9 mouse cellular contexts compared by ENCODE assay signal in the genomic region with DNA sequence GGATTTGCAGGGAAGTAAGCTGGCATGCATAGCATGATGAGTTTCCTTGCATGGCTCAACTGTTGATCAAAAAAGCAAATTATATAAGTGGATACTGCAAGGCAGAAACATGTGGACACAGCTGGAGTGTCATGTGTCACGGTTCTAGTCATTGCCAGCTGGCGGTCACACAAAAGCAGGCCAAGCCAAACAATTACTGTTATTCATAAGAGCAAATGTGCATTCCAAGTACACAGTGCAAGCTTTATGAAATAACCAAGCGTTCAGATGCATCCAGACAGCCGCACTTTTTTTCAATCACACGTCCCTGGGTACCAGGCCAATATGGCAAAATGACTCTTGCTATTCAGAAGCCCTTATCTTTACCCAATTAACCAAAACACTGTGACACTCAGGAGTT.
DNase-seq lines count a peak whose midpoint lies in the region; ATAC-seq and TF ChIP-seq lines count a peak whose summit lies in the region.
"Had no signal": no experiment of that assay in that cellular context is flagged by ENCODE, and none has a peak within 500 bp of the region (broad histone marks: within the 10 kb centered on the region; RNA-seq: fewer than 3 reads in every experiment).

No protein-coding gene starts in this region.

- H3K27me3 ChIP-seq in forebrain, postnatal 0 days (ENCODE audit: insufficient read depth, low read length): peaks cover 3% of the 10 kb centered on the region; the same call in 1 of the 2 replicates
- no peaks in the 10 kb centered on the region for H3K27me3 ChIP-seq in forebrain, embryonic 11.5 days (ENCODE audit: control insufficient read depth, insufficient read depth, low read length)
- no peaks in the 10 kb centered on the region for H3K27me3 ChIP-seq in myocyte (ENCODE audit: control insufficient read depth, insufficient read depth, insufficient read length)

- no peaks in the 10 kb centered on the region for H3K36me3 ChIP-seq in forebrain, postnatal 0 days (ENCODE audit: insufficient read depth)
- H3K36me3 ChIP-seq in forebrain, embryonic 11.5 days (ENCODE audit: control insufficient read depth, insufficient read depth, low read length): no peaks in the 10 kb centered on the region
- no peaks in the 10 kb centered on the region for H3K36me3 ChIP-seq in myocyte (ENCODE audit: control insufficient read depth, insufficient read depth)

- no peak overlapping the region for H3K27ac ChIP-seq in forebrain, postnatal 0 days (ENCODE audit: low read depth, low read length)
- no peak overlapping the region for H3K27ac ChIP-seq in forebrain, embryonic 11.5 days (ENCODE audit: low read depth, low read length)
- H3K27ac ChIP-seq: macrophage had no signal

- H3K4me3 ChIP-seq in forebrain, postnatal 0 days (ENCODE audit: low read depth, low read length): no peak overlapping the region
- H3K4me3 ChIP-seq in forebrain, embryonic 11.5 days (ENCODE audit: low read depth, low read length): no peak overlapping the region
- H3K4me3 ChIP-seq in myocyte: no peak overlapping the region

- H3K9ac ChIP-seq in forebrain, postnatal 0 days: no peak overlapping the region
- H3K9ac ChIP-seq in forebrain, embryonic 11.5 days (ENCODE audit: low read length): no peak overlapping the region

- 33% methylated on average over 5 of the region's 5 CpGs for WGBS in forebrain, postnatal 0 days
- 70% methylated on average over 5 of the region's 5 CpGs for WGBS in forebrain, embryonic 11.5 days

- H3K9me3 ChIP-seq in forebrain, postnatal 0 days (ENCODE audit: low read length): no peaks in the 10 kb centered on the region
- H3K9me3 ChIP-seq in forebrain, embryonic 11.5 days (ENCODE audit: control insufficient read depth, low read length): no peaks in the 10 kb centered on the region

- no peak overlapping the region for H3K4me2 ChIP-seq in forebrain, postnatal 0 days (ENCODE audit: low read depth)
- no peak overlapping the region for H3K4me2 ChIP-seq in forebrain, embryonic 11.5 days (ENCODE audit: low read depth, low read length, severe bottlenecking)
- H3K4me2 ChIP-seq in myocyte (ENCODE audit: low read depth): no peak overlapping the region

- DNase-seq in forebrain, postnatal 0 days: no peak
- no peak for DNase-seq in forebrain, embryonic 11.5 days (ENCODE audit: low spot score)
- DNase-seq in 3T3-L1 (ENCODE audit: low read depth, low spot score): peak; percentile 31
- peak; percentile 76 for DNase-seq in gastrocnemius, adult 18-20 months (ENCODE audit: low spot score)
- peak; percentile 86 for DNase-seq in kidney, postnatal 10 days
- DNase-seq in natural killer cell, adult 2 months (ENCODE audit: low spot score in 2 of 2): no peak
- DNase-seq in spleen, adult 12 weeks (ENCODE audit: low spot score): no peak

- no peaks in the 10 kb centered on the region for H3K79me2 ChIP-seq in myocyte (ENCODE audit: control insufficient read depth, insufficient read depth)

- no peak overlapping the region for H3ac ChIP-seq in myocyte (ENCODE audit: control insufficient read depth, insufficient read length)

- no peak for TF ChIP-seq POLR2A in myocyte (IDR thresholded peaks at IDR 0.05; ENCODE audit: insufficient read length, low read depth)

- TF ChIP-seq CTCF in forebrain, postnatal 0 days (IDR thresholded peaks at IDR 0.05; ENCODE audit: low read depth): no peak

- peak; percentile 36; the same call in 1 of the 2 replicates for ATAC-seq in forebrain, postnatal 0 days
- no peak for ATAC-seq in forebrain, embryonic 11.5 days (replicated peaks; ENCODE audit: low FRiP score)

- H3K4me1 ChIP-seq in forebrain, postnatal 0 days (ENCODE audit: insufficient read depth): no peaks in the 10 kb centered on the region
- no peaks in the 10 kb centered on the region; the same call in 1 of the 2 replicates for H3K4me1 ChIP-seq in forebrain, embryonic 11.5 days (replicated peaks; ENCODE audit: control insufficient read depth, insufficient read depth, low read length)

TF ChIP-seq in myocyte, 11 proteins besides CTCF, POLR2A, EP300 and RAD21:
- TF ChIP-seq MYOG (IDR thresholded peaks at IDR 0.05; ENCODE audit: control insufficient read depth in 1 of 3, insufficient read depth in 1 of 3, insufficient read length in 2 of 3, low read depth in 2 of 3) (peak in 1 of 3 experiments; percentile 12), USF1 (IDR thresholded peaks at IDR 0.05; ENCODE audit: low read depth) (peak; percentile 13), SRF (IDR thresholded peaks at IDR 0.05; ENCODE audit: control insufficient read depth, insufficient read length, low read depth) (no peak), MYOD1 (IDR thresholded peaks at IDR 0.05; ENCODE audit: control insufficient read depth in 1 of 3, insufficient read length in 2 of 3, low read depth in 2 of 3) (peak in 2 of 3 experiments; percentile 11 to 56)

Comparison
In these comparisons a context has a peak if more than half of its experiments do, and no peak if none do; other contexts are left out.
1. DNase-seq: peak in 3T3-L1 (single experiment), gastrocnemius, adult 18-20 months (single experiment) and kidney, postnatal 10 days (single experiment); none in forebrain, postnatal 0 days (single experiment), forebrain, embryonic 11.5 days (single experiment), natural killer cell, adult 2 months (0 of 2) and spleen, adult 12 weeks (single experiment).